Mouse (Mus musculus) spleen, embryonic (tissue): Measurements from ENCODE around the gene Pdpn.
"Not testable (repeated sequence)": the region's sequence is repeated elsewhere in the genome, so short reads cannot be mapped to it uniquely, and the experiment has no call there.

Source experiments
- CTCF ChIA-PET: fragments of 350-600 bp; sonication (Branson Sonifier 250); formaldehyde crosslinking; loops from one replicate; lab custom pipeline; 2022; lab: Charles Lee

Gene Pdpn

GRCm38 (mm10) chr4:143299325-143300070, at the start of gene Pdpn:
TSS of gene Pdpn (minus strand) at chr4:143299564.
- CTCF ChIA-PET = interaction anchor here (0.6 kb wide), 2 partner anchors 29 to 1532 kb away, joined by 3 to 9 read pairs; no protein-coding TSS in a partner anchor

- CTCF ChIA-PET = no interaction called here
Observed at GRCm38 (mm10) chr4:143348678-143349077, 49.3 kb upstream of the Pdpn start.

GRCm38 (mm10) chr4:143345491-143345890, 46.1 kb upstream of the Pdpn start:
- CTCF ChIA-PET = not testable (repeated sequence)

- CTCF ChIA-PET = no interaction called here
Observed at GRCm38 (mm10) chr4:143341470-143341869, 42.1 kb upstream of the Pdpn start.

- CTCF ChIA-PET = interaction anchor here (0.6 kb wide), 1 partner anchor 268 kb away, joined by 3 read pairs; no protein-coding TSS in a partner anchor
Observed at GRCm38 (mm10) chr4:143339808-143340207, 40.4 kb upstream of the Pdpn start.

GRCm38 (mm10) chr4:143336096-143336495, 36.7 kb upstream of the Pdpn start:
- CTCF ChIA-PET = no interaction called here

- CTCF ChIA-PET = no interaction called here
Observed at GRCm38 (mm10) chr4:143334995-143335394, 35.6 kb upstream of the Pdpn start.

GRCm38 (mm10) chr4:143334145-143334544, 34.8 kb upstream of the Pdpn start:
- CTCF ChIA-PET = no interaction called here

GRCm38 (mm10) chr4:143331787-143332186, 32.4 kb upstream of the Pdpn start:
- CTCF ChIA-PET = no interaction called here

- CTCF ChIA-PET = no interaction called here
Observed at GRCm38 (mm10) chr4:143330566-143330965, 31.2 kb upstream of the Pdpn start.

GRCm38 (mm10) chr4:143325625-143325941, 26.2 kb upstream of the Pdpn start:
- CTCF ChIA-PET = no interaction called here

GRCm38 (mm10) chr4:143324925-143325624, 25.7 kb upstream of the Pdpn start:
- CTCF ChIA-PET = no interaction called here

GRCm38 (mm10) chr4:143324176-143324924, 25.0 kb upstream of the Pdpn start:
- CTCF ChIA-PET = no interaction called here

- CTCF ChIA-PET = no interaction called here
Observed at GRCm38 (mm10) chr4:143313299-143313698, 13.9 kb upstream of the Pdpn start.

GRCm38 (mm10) chr4:143311341-143311740, 12.0 kb upstream of the Pdpn start:
- CTCF ChIA-PET = interaction anchor here (0.7 kb wide), 1 partner anchor 282 kb away, joined by 3 read pairs; no protein-coding TSS in a partner anchor

GRCm38 (mm10) chr4:143305987-143306772, 6.8 kb upstream of the Pdpn start:
- CTCF ChIA-PET = no interaction called here

- CTCF ChIA-PET = no interaction called here
Observed at GRCm38 (mm10) chr4:143305031-143305430, 5.7 kb upstream of the Pdpn start.

- CTCF ChIA-PET = no interaction called here
Observed at GRCm38 (mm10) chr4:143302279-143302890, 3.0 kb upstream of the Pdpn start.

GRCm38 (mm10) chr4:143301875-143302274, 2.5 kb upstream of the Pdpn start:
- CTCF ChIA-PET = no interaction called here

GRCm38 (mm10) chr4:143301042-143301441, 1.7 kb upstream of the Pdpn start:
- CTCF ChIA-PET = no interaction called here

- CTCF ChIA-PET = interaction anchor here (0.6 kb wide), 1 partner anchor 1532 kb away, joined by 9 read pairs; no protein-coding TSS in a partner anchor
Observed at GRCm38 (mm10) chr4:143300113-143300688, 837 bp upstream of the Pdpn start.
